Mouse (Mus musculus) hematopoietic stem cell, adult 5-6 weeks (primary cell): ENCODE data around the gene Dner. TPM values are rescaled to one million over a fixed set of nuclear protein-coding genes. Genes with fewer than 3 reads are reported as not detected.

Experiments used
- ATAC-seq, 2 experiments: fragments of 125-278 bp in 1 of 2; replicated peaks in 1 of 2; 2 replicates each; pipeline ENCODE4 v1.8.0; 2016 to 2017; ENCODE audit warnings: inconsistent platforms in 2 of 2, mild to moderate bottlenecking in 2 of 2, moderate number of reproducible peaks in 2 of 2, low read depth in 1 of 2, moderate TSS enrichment in 1 of 2; ENCODE audit not compliant: low FRiP score in 2 of 2, poor library complexity in 2 of 2, severe bottlenecking in 2 of 2, insufficient read depth in 1 of 2, low TSS enrichment in 1 of 2
- total RNA-seq: library from RNA; stranded (forward); fragments of 172-1452, 232-1000 nt; gene quantifications from 2 replicates; pipeline ENCODE4 v1.2.3, GENCODE M21; 2017

Gene Dner
- total RNA-seq = not detected in 2 replicates

GRCm38 (mm10) chr1:84695517-84696411 lies at the start of gene Dner:
TSS of gene Dner (minus strand) at chr1:84696221.
- peak; percentile 90 to 96 for ATAC-seq

GRCm38 (mm10) chr1:84742156-84742555 lies 46.1 kb upstream of the Dner start:
- ATAC-seq = no peak

- ATAC-seq = no peak
These were observed 44.1 kb upstream of the Dner start for GRCm38 (mm10) chr1:84740080-84740479.

- ATAC-seq = no peak
These were observed 41.1 kb upstream of the Dner start for GRCm38 (mm10) chr1:84737097-84737496.

GRCm38 (mm10) chr1:84733799-84734198 lies 37.8 kb upstream of the Dner start:
- peak; percentile 37 to 58; a peak in 1 of 4 replicates for ATAC-seq

- ATAC-seq = no peak
These were observed 35.7 kb upstream of the Dner start for GRCm38 (mm10) chr1:84731763-84732162.

- ATAC-seq = peak; percentile 27 to 65; a peak in 1 of 4 replicates
These were observed 26.8 kb upstream of the Dner start for GRCm38 (mm10) chr1:84722841-84723240.

- ATAC-seq = peak in 1 of 2 experiments; percentile 54; a peak in 2 of 4 replicates
These were observed 26.4 kb upstream of the Dner start for GRCm38 (mm10) chr1:84722371-84722770.

- peak in 1 of 2 experiments; percentile 21; a peak in 1 of 4 replicates for ATAC-seq
These were observed 25.9 kb upstream of the Dner start for GRCm38 (mm10) chr1:84721942-84722341.

GRCm38 (mm10) chr1:84709810-84710785 lies 14.1 kb upstream of the Dner start:
- ATAC-seq = peak; percentile 32 to 56; a peak in 2 of 4 replicates

GRCm38 (mm10) chr1:84709406-84709805 lies 13.4 kb upstream of the Dner start:
- no peak for ATAC-seq

- no peak for ATAC-seq
These were observed 4.2 kb upstream of the Dner start for GRCm38 (mm10) chr1:84700254-84700653.

GRCm38 (mm10) chr1:84697136-84697535 lies 1.1 kb upstream of the Dner start:
- ATAC-seq = peak; percentile 29 to 44; a peak in 1 of 4 replicates

- ATAC-seq = no peak
These were observed 1.1 kb downstream of the Dner start for GRCm38 (mm10) chr1:84694688-84695474.

- ATAC-seq = no peak
These were observed 18.1 kb downstream of the Dner start for GRCm38 (mm10) chr1:84677910-84678309.

GRCm38 (mm10) chr1:84668100-84668846 lies 27.7 kb downstream of the Dner start:
- no peak for ATAC-seq
